Mouse (Mus musculus) liver, adult 2 months (tissue): ENCODE measurements around the gene Nr4a1.

Source experiments
- CTCF ChIP-seq: fragments of 200-500 bp; IDR thresholded peaks from 2 replicates; pipeline ENCODE4 v1.5.1; 2011; ENCODE audit warnings: low read depth, low read length, control low read depth
- POLR2A ChIP-seq: fragments of 200-500 bp; IDR thresholded peaks from 2 replicates; pipeline ENCODE4 v1.6.1; 2011; ENCODE audit warnings: low read length, control low read depth; ENCODE audit not compliant: insufficient read depth; ENCODE audit errors: extremely low read depth

DNA sequence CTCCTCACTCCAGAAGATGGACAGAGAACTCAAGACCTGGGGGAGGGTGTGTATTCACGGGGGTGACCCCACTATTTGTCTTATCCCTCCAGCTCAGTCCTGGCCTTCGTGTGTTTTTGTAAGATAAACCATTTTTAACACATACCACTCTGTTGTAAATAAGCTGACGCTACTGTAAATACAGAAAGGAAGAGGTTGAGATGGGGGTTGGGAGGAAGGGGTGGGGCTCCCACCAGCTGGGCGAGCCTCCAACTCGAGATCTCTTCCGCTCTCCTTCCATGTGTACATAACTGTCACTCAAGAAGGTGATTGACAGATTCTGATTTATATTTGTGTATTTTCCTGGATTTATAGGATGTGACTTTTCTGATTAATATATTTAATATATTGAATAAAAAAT is 20.3 kb downstream of the Nr4a1 start:
- TF ChIP-seq POLR2A (no peak), CTCF (no peak)
